Mouse (Mus musculus): ENCODE results near the gene Tgif2lx1. TPM values are rescaled to one million over a fixed set of nuclear protein-coding genes. Genes with fewer than 3 reads are reported as not detected.
"Not testable (repeated sequence)": the region's sequence is repeated elsewhere in the genome, so short reads cannot be mapped to it uniquely, and the experiment has no call there.

Gene Tgif2lx1
- polyA plus RNA-seq (2015; fragmentation: Nextera tagmentation; extraction: Ambion mirVana), result not detected in 2 replicates

DNA sequence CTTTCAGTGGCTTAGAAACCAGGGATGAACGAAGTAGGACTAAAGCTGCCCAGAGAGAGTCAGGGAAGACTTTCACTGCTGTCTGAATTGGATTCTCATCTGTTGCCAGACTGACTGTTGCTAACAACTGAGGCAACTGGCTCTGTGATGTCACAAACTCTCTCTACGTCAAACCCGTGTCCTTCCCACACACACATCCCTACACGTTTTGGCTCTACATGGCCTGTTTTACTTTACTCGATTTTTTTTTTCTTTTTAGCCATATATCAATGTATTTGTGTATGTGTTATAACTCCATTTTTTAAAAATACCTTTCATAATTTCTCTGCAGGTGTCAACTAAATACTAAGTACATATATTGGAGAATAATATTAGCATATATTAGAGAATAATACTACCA is at the start of gene Tgif2lx1:
TSS of gene Tgif2lx1 (minus strand) at position 101 of the 400 bp plus-strand sequence.
- H3K27me3 ChIP-seq (ENCODE audit: control insufficient read depth, insufficient read depth, low read length); H3K4me2 ChIP-seq (ENCODE audit: low read depth, low read length); ATAC-seq (replicated peaks; ENCODE audit: extremely low read depth, insufficient read depth, low FRiP score); H3K27ac ChIP-seq (ENCODE audit: low read length); H3K9me3 ChIP-seq (replicated peaks; ENCODE audit: control insufficient read depth, low read length); H3K36me3 ChIP-seq (ENCODE audit: control insufficient read depth, insufficient read depth); H3K4me3 ChIP-seq (ENCODE audit: low read length); H3K9ac ChIP-seq (ENCODE audit: low read length); H3K4me1 ChIP-seq (ENCODE audit: control insufficient read depth, insufficient read depth, low read length): not testable (repeated sequence)
- WGBS, result no CpG with 5 or more reads among the region's 5 CpGs

Other genes with a start within 250 kb of the Tgif2lx1 start
- not detected in 2 replicates for gene Tgif2lx2, start 53.5 kb downstream of the Tgif2lx1 start, polyA plus RNA-seq (2015; fragmentation: Nextera tagmentation; extraction: Ambion mirVana)

Measured in heart, embryonic 16.5 days (tissue).